21 mouse cellular contexts compared by ENCODE assay signal in genomic region chr15:31454861-31455295, GRCm38 (mm10). TPM values are rescaled to one million over a fixed set of nuclear protein-coding genes. Genes with fewer than 3 reads are reported as not detected.
A peak's percentile ranks its signal among the peaks of the same experiment; 100 is the strongest.
DNase-seq lines count a peak whose midpoint lies in the region; ATAC-seq and TF ChIP-seq lines count a peak whose summit lies in the region.
"Had no signal": no experiment of that assay in that cellular context is flagged by ENCODE, and none has a peak within 500 bp of the region (broad histone marks: within the 10 kb centered on the region; RNA-seq: fewer than 3 reads in every experiment).

No protein-coding gene starts in this region.

- 0 out of 2 replicates have a peak, but pooled peaks cover 5% of the 10 kb centered on the region for H3K4me1 ChIP-seq in kidney, embryonic 14.5 days (ENCODE audit: control insufficient read depth, insufficient read depth, low read length)
- H3K4me1 ChIP-seq in megakaryocyte, embryonic 14.5 days = peaks cover 48% of the 10 kb centered on the region
- H3K4me1 ChIP-seq in liver, postnatal 0 days (ENCODE audit: insufficient read depth) = peaks cover 20% of the 10 kb centered on the region; the same call in 1 of the 2 replicates

- H3K27ac ChIP-seq in kidney, embryonic 14.5 days (ENCODE audit: low read depth, low read length) = 0 out of 2 replicates have a peak overlapping the region, but pooled peaks have one; percentile 10
- no peak overlapping the region for H3K27ac ChIP-seq in liver, postnatal 0 days (ENCODE audit: low read depth)
- H3K27ac ChIP-seq: embryonic facial prominence, embryonic 13.5 days; forebrain, embryonic 15.5 days; heart, adult 2 months; hindbrain, embryonic 12.5 days had no signal

- no peak overlapping the region for H3K4me2 ChIP-seq in kidney, embryonic 14.5 days (replicated peaks; ENCODE audit: low read depth, low read length)
- H3K4me2 ChIP-seq in liver, postnatal 0 days (ENCODE audit: low read depth, low read length) = no peak overlapping the region
- H3K4me2 ChIP-seq: embryonic facial prominence, embryonic 13.5 days; forebrain, embryonic 15.5 days; heart, embryonic 11.5 days had no signal

- H3K4me3 ChIP-seq in kidney, embryonic 14.5 days (ENCODE audit: low read length) = no peak overlapping the region
- H3K4me3 ChIP-seq in megakaryocyte, embryonic 14.5 days (replicated peaks) = peak overlapping the region; percentile 8
- H3K4me3 ChIP-seq in liver, postnatal 0 days (ENCODE audit: low read depth, low read length) = no peak overlapping the region
- H3K4me3 ChIP-seq: embryonic facial prominence, embryonic 13.5 days; forebrain, embryonic 15.5 days; heart, adult 2 months; hindbrain, embryonic 12.5 days had no signal

- DNase-seq in heart, adult 11 months = peak; percentile 68
- no peak for DNase-seq in heart, postnatal 36 days
- DNase-seq in kidney, postnatal 10 days = no peak
- DNase-seq in liver, postnatal 0 days = peak; percentile 13
- no peak for DNase-seq in cerebellum, postnatal 25 days
- DNase-seq: adrenal gland, adult 8-10 months; adrenal gland, postnatal 36 days; cerebellum, adult 8-10 months; cerebellum, postnatal 14 days; heart, adult 2 months; heart, postnatal 4 days had no signal

- TF ChIP-seq CTCF in liver, postnatal 0 days (IDR thresholded peaks at IDR 0.05; ENCODE audit: low read depth) = no peak

- intact Hi-C loops in heart, postnatal 36 days (cut with DNase I) = loop anchor here (5.0 kb wide), 2 partner anchors 132 to 233 kb away; partner anchors contain the start of gene Dap

- no peaks in the 10 kb centered on the region for H3K9me3 ChIP-seq in kidney, embryonic 14.5 days (ENCODE audit: control insufficient read depth, low read length)
- no peaks in the 10 kb centered on the region for H3K9me3 ChIP-seq in megakaryocyte, embryonic 14.5 days
- H3K9me3 ChIP-seq in liver, postnatal 0 days (ENCODE audit: low read length) = no peaks in the 10 kb centered on the region
- H3K9me3 ChIP-seq: embryonic facial prominence, embryonic 13.5 days; forebrain, embryonic 15.5 days; hindbrain, embryonic 12.5 days had no signal

- no peaks in the 10 kb centered on the region for H3K27me3 ChIP-seq in kidney, embryonic 14.5 days (ENCODE audit: control insufficient read depth, insufficient read depth, low read length)
- H3K27me3 ChIP-seq in megakaryocyte, embryonic 14.5 days (replicated peaks) = no peaks in the 10 kb centered on the region
- H3K27me3 ChIP-seq in liver, postnatal 0 days (ENCODE audit: insufficient read depth, low read length) = no peaks in the 10 kb centered on the region
- H3K27me3 ChIP-seq: CH12.LX; embryonic facial prominence, embryonic 13.5 days; forebrain, embryonic 15.5 days; hindbrain, embryonic 12.5 days had no signal

- peaks cover 29% of the 10 kb centered on the region for H3K36me3 ChIP-seq in kidney, embryonic 14.5 days (ENCODE audit: control insufficient read depth, insufficient read depth, low read length)
- H3K36me3 ChIP-seq in megakaryocyte, embryonic 14.5 days (replicated peaks; ENCODE audit: low read length) = peaks cover 48% of the 10 kb centered on the region
- H3K36me3 ChIP-seq in liver, postnatal 0 days (replicated peaks; ENCODE audit: insufficient read depth, low read length) = peaks cover 32% of the 10 kb centered on the region

- H3K9ac ChIP-seq in kidney, embryonic 14.5 days (ENCODE audit: low read depth, low read length) = no peak overlapping the region
- H3K9ac ChIP-seq in liver, postnatal 0 days (replicated peaks) = no peak overlapping the region
- H3K9ac ChIP-seq: embryonic facial prominence, embryonic 13.5 days; forebrain, embryonic 15.5 days; hindbrain, embryonic 12.5 days had no signal

- no peak for TF ChIP-seq EP300 in liver, postnatal 0 days (IDR thresholded peaks at IDR 0.05; ENCODE audit: low read depth)

- ATAC-seq in kidney, embryonic 14.5 days (ENCODE audit: low FRiP score, low TSS enrichment) = no peak
- no peak for ATAC-seq in megakaryocyte, adult 5-6 weeks (ENCODE audit: poor library complexity, severe bottlenecking)
- ATAC-seq in liver, postnatal 0 days = no peak
- ATAC-seq: forebrain, embryonic 15.5 days; intestine, postnatal 0 days had no signal

- 77% methylated on average over 7 of the region's 7 CpGs for WGBS in kidney, embryonic 14.5 days
- 62% methylated on average over 7 of the region's 7 CpGs for WGBS in liver, postnatal 0 days (ENCODE audit: insufficient replicate concordance)

RNA-seq across cellular contexts. Expression of gene Ropn1l, which starts 1.3 kb away (rescaled TPM):
- total RNA-seq in heart, postnatal 36 days (2021) = not detected
- polyA plus RNA-seq in kidney, embryonic 14.5 days (2014; fragmentation: Nextera tagmentation; extraction: Ambion mirVana) = 3.8 and 3.9 TPM in 2 replicates
- 6.7 TPM in 1 of 2 replicates, not detected in the other for polyA plus RNA-seq in megakaryocyte, embryonic 14.5 days (2012; ENCODE audit: insufficient read depth, low replicate concordance)
- total RNA-seq in megakaryocyte, adult 5-6 weeks (2015) = 1.3 and 1.4 TPM in 2 replicates
- total RNA-seq in megakaryocyte, adult 5-6 weeks (2017) = 1.2 and 1.5 TPM in 2 replicates
- 7.9 and 9.8 TPM in 2 replicates for polyA plus RNA-seq in liver, postnatal 0 days (2015; fragmentation: Nextera tagmentation; extraction: Ambion mirVana)
- total RNA-seq: gastrocnemius, adult 8-10 months; heart, adult 2 months had no signal

Comparison
In these comparisons a context has a peak if more than half of its experiments do, and no peak if none do; other contexts are left out.
1. DNase-seq: peak in heart, adult 11 months (single experiment) and liver, postnatal 0 days (single experiment); none in heart, postnatal 36 days (0 of 2), kidney, postnatal 10 days (single experiment) and cerebellum, postnatal 25 days (0 of 2).